Mouse (Mus musculus): Measurements from ENCODE around the gene Dnah6. TPM values are rescaled to one million over a fixed set of nuclear protein-coding genes. Genes with fewer than 3 reads are reported as not detected.

Gene Dnah6
- total and polyA plus RNA-seq, 3 experiments: 0.05 to 0.27 (median 0.07) TPM

GRCm38 (mm10) chr6:73204937-73205336 is 16.5 kb downstream of the Dnah6 start:
- H3K27ac ChIP-seq: no peak overlapping the region
- H3K27me3 ChIP-seq (ENCODE audit: control insufficient read depth, insufficient read depth, low read length): no peaks in the 10 kb centered on the region
- H3K4me1 ChIP-seq (ENCODE audit: control insufficient read depth, insufficient read depth, low read length): no peaks in the 10 kb centered on the region
- H3K79me2 ChIP-seq (replicated peaks; ENCODE audit: control insufficient read depth, insufficient read depth, low read length): no peaks in the 10 kb centered on the region
- TF ChIP-seq POLR2A (IDR thresholded peaks at IDR 0.05; ENCODE audit: insufficient read depth, low read depth, low read length) (no peak), CTCF (IDR thresholded peaks at IDR 0.05) (peak; percentile 55), EP300 (IDR thresholded peaks at IDR 0.05; ENCODE audit: insufficient read depth, low read depth, low read length) (no peak)
- H3K36me3 ChIP-seq (ENCODE audit: control insufficient read depth, insufficient read depth, low read length): no peaks in the 10 kb centered on the region
- 59% methylated on average over 4 of the region's 4 CpGs for WGBS
- no peak overlapping the region for H3K4me3 ChIP-seq
- no peak for DNase-seq
- no peak overlapping the region for H3K9ac ChIP-seq (ENCODE audit: low read depth, low read length)
- intact Hi-C loops (cut with DNase I): no loop called here

GRCm38 (mm10) chr6:73203724-73204123 is 17.7 kb downstream of the Dnah6 start:
- H3K36me3 ChIP-seq (ENCODE audit: control insufficient read depth, insufficient read depth, low read length): no peaks in the 10 kb centered on the region
- no peak overlapping the region for H3K9ac ChIP-seq (ENCODE audit: low read depth, low read length)
- 59% methylated on average over 2 of the region's 2 CpGs for WGBS
- no peaks in the 10 kb centered on the region for H3K4me1 ChIP-seq (ENCODE audit: control insufficient read depth, insufficient read depth, low read length)
- no peak overlapping the region for H3K27ac ChIP-seq
- H3K4me3 ChIP-seq: no peak overlapping the region
- TF ChIP-seq POLR2A (IDR thresholded peaks at IDR 0.05; ENCODE audit: insufficient read depth, low read depth, low read length) (no peak), EP300 (IDR thresholded peaks at IDR 0.05; ENCODE audit: insufficient read depth, low read depth, low read length) (no peak), CTCF (IDR thresholded peaks at IDR 0.05) (no peak)
- H3K27me3 ChIP-seq (ENCODE audit: control insufficient read depth, insufficient read depth, low read length): no peaks in the 10 kb centered on the region
- intact Hi-C loops (cut with DNase I): no loop called here
- DNase-seq: no peak
- no peaks in the 10 kb centered on the region for H3K79me2 ChIP-seq (replicated peaks; ENCODE audit: control insufficient read depth, insufficient read depth, low read length)

- Histone ChIP-seq H3K79me2 (replicated peaks; ENCODE audit: control insufficient read depth, insufficient read depth, low read length) (no peaks in the 10 kb centered on the region), H3K4me3 (no peak overlapping the region), H3K9ac (ENCODE audit: low read depth, low read length) (no peak overlapping the region), H3K27ac (no peak overlapping the region), H3K4me1 (ENCODE audit: control insufficient read depth, insufficient read depth, low read length) (no peaks in the 10 kb centered on the region), H3K36me3 (ENCODE audit: control insufficient read depth, insufficient read depth, low read length) (no peaks in the 10 kb centered on the region), H3K27me3 (ENCODE audit: control insufficient read depth, insufficient read depth, low read length) (no peaks in the 10 kb centered on the region)
- WGBS: 92% methylated on average over 13 of the region's 13 CpGs
- intact Hi-C loops (cut with DNase I): no loop called here
- TF ChIP-seq EP300 (IDR thresholded peaks at IDR 0.05; ENCODE audit: insufficient read depth, low read depth, low read length) (no peak), POLR2A (IDR thresholded peaks at IDR 0.05; ENCODE audit: insufficient read depth, low read depth, low read length) (no peak), CTCF (IDR thresholded peaks at IDR 0.05) (no peak)
- DNase-seq: no peak
Observed at GRCm38 (mm10) chr6:73195291-73195690, 26.2 kb downstream of the Dnah6 start.

GRCm38 (mm10) chr6:73190756-73191155 is 30.7 kb downstream of the Dnah6 start:
- no peak for DNase-seq
- 69% methylated on average over 6 of the region's 6 CpGs for WGBS
- Histone ChIP-seq H3K27me3 (ENCODE audit: control insufficient read depth, insufficient read depth, low read length) (no peaks in the 10 kb centered on the region), H3K27ac (no peak overlapping the region), H3K36me3 (ENCODE audit: control insufficient read depth, insufficient read depth, low read length) (no peaks in the 10 kb centered on the region), H3K9ac (ENCODE audit: low read depth, low read length) (no peak overlapping the region), H3K4me1 (ENCODE audit: control insufficient read depth, insufficient read depth, low read length) (no peaks in the 10 kb centered on the region), H3K79me2 (replicated peaks; ENCODE audit: control insufficient read depth, insufficient read depth, low read length) (no peaks in the 10 kb centered on the region), H3K4me3 (no peak overlapping the region)
- no peak for TF ChIP-seq EP300 (IDR thresholded peaks at IDR 0.05; ENCODE audit: insufficient read depth, low read depth, low read length)
- intact Hi-C loops (cut with DNase I): no loop called here

- no peak for DNase-seq
- H3K27me3 ChIP-seq (ENCODE audit: control insufficient read depth, insufficient read depth, low read length): no peaks in the 10 kb centered on the region
- H3K9ac ChIP-seq (ENCODE audit: low read depth, low read length): no peak overlapping the region
- H3K4me3 ChIP-seq: no peak overlapping the region
- intact Hi-C loops (cut with DNase I): no loop called here
- no peaks in the 10 kb centered on the region for H3K79me2 ChIP-seq (replicated peaks; ENCODE audit: control insufficient read depth, insufficient read depth, low read length)
- no peaks in the 10 kb centered on the region for H3K36me3 ChIP-seq (ENCODE audit: control insufficient read depth, insufficient read depth, low read length)
- no peaks in the 10 kb centered on the region for H3K4me1 ChIP-seq (ENCODE audit: control insufficient read depth, insufficient read depth, low read length)
- 62% methylated on average over 5 of the region's 5 CpGs for WGBS
- H3K27ac ChIP-seq: no peak overlapping the region
- TF ChIP-seq CTCF (IDR thresholded peaks at IDR 0.05) (no peak), POLR2A (IDR thresholded peaks at IDR 0.05; ENCODE audit: insufficient read depth, low read depth, low read length) (no peak), EP300 (IDR thresholded peaks at IDR 0.05; ENCODE audit: insufficient read depth, low read depth, low read length) (no peak)
Observed at GRCm38 (mm10) chr6:73184276-73184675, 37.2 kb downstream of the Dnah6 start.

GRCm38 (mm10) chr6:73182987-73183386 is 38.5 kb downstream of the Dnah6 start:
- no peaks in the 10 kb centered on the region for H3K79me2 ChIP-seq (replicated peaks; ENCODE audit: control insufficient read depth, insufficient read depth, low read length)
- intact Hi-C loops (cut with DNase I): no loop called here
- no peak overlapping the region for H3K27ac ChIP-seq
- no peak overlapping the region for H3K4me3 ChIP-seq
- no peaks in the 10 kb centered on the region for H3K4me1 ChIP-seq (ENCODE audit: control insufficient read depth, insufficient read depth, low read length)
- no peaks in the 10 kb centered on the region for H3K27me3 ChIP-seq (ENCODE audit: control insufficient read depth, insufficient read depth, low read length)
- TF ChIP-seq EP300 (IDR thresholded peaks at IDR 0.05; ENCODE audit: insufficient read depth, low read depth, low read length) (no peak), POLR2A (IDR thresholded peaks at IDR 0.05; ENCODE audit: insufficient read depth, low read depth, low read length) (no peak), CTCF (IDR thresholded peaks at IDR 0.05) (no peak)
- no peak for DNase-seq
- 36% methylated on average over 3 of the region's 3 CpGs for WGBS
- H3K9ac ChIP-seq (ENCODE audit: low read depth, low read length): no peak overlapping the region
- H3K36me3 ChIP-seq (ENCODE audit: control insufficient read depth, insufficient read depth, low read length): no peaks in the 10 kb centered on the region

Measured in heart, adult 2 months (tissue).